Mouse (Mus musculus) adrenal gland, adult 2 months (tissue): ENCODE data around the gene Rgs6. TPM values are rescaled to one million over a fixed set of nuclear protein-coding genes. Genes with fewer than 3 reads are reported as not detected.
A peak's percentile ranks its signal among the peaks of the same experiment; 100 is the strongest.

Experiments
- DNase-seq: peaks from one replicate; pipeline ENCODE4 v3.0.0; 2021
- polyA plus RNA-seq: library from polyadenylated mRNA; depleted of rRNA; stranded (reverse); fragments of >200 nt; gene quantifications from 2 replicates; pipeline ENCODE4 v1.2.3, GENCODE M21; 2012
- total RNA-seq, 2 experiments: library from RNA; stranded (reverse); gene quantifications; 2 replicates each; pipeline ENCODE4 v1.2.3; 2021

The Rgs6 gene
- total and polyA plus RNA-seq, 3 experiments, result 0.16 to 0.76 (median 0.75) TPM

GRCm38 (mm10) chr12:82865686-82866085, 277.6 kb downstream of the Rgs6 start:
- no peak for DNase-seq

GRCm38 (mm10) chr12:82880711-82881110, 292.6 kb downstream of the Rgs6 start:
- peak; percentile 30 for DNase-seq

- DNase-seq, result no peak
Observed at GRCm38 (mm10) chr12:82883079-82883478, 295.0 kb downstream of the Rgs6 start.

GRCm38 (mm10) chr12:82894971-82895838, 307.1 kb downstream of the Rgs6 start:
- no peak for DNase-seq

GRCm38 (mm10) chr12:82905773-82906172, 317.7 kb downstream of the Rgs6 start:
- no peak for DNase-seq

- no peak for DNase-seq
Observed at GRCm38 (mm10) chr12:82910846-82911245, 322.8 kb downstream of the Rgs6 start.

GRCm38 (mm10) chr12:82914127-82914526, 326.0 kb downstream of the Rgs6 start:
- DNase-seq, result no peak

GRCm38 (mm10) chr12:82920146-82920545, 332.1 kb downstream of the Rgs6 start:
- DNase-seq, result no peak

- no peak for DNase-seq
Observed at GRCm38 (mm10) chr12:82921287-82922015, 333.4 kb downstream of the Rgs6 start.

GRCm38 (mm10) chr12:82922856-82923506, 334.9 kb downstream of the Rgs6 start:
- DNase-seq, result no peak

- DNase-seq, result peak; percentile 43
Observed at GRCm38 (mm10) chr12:82932706-82933461, 344.8 kb downstream of the Rgs6 start.

GRCm38 (mm10) chr12:82935121-82935762, 347.1 kb downstream of the Rgs6 start:
- peak; percentile 28 for DNase-seq

GRCm38 (mm10) chr12:82935767-82936166, 347.7 kb downstream of the Rgs6 start:
- DNase-seq, result no peak

- no peak for DNase-seq
Observed at GRCm38 (mm10) chr12:82940461-82940860, 352.4 kb downstream of the Rgs6 start.

GRCm38 (mm10) chr12:82946507-82946906, 358.4 kb downstream of the Rgs6 start:
- peak; percentile 76 for DNase-seq

GRCm38 (mm10) chr12:82961111-82961510, 373.0 kb downstream of the Rgs6 start:
- DNase-seq, result no peak

- no peak for DNase-seq
Observed at GRCm38 (mm10) chr12:82961852-82962251, 373.8 kb downstream of the Rgs6 start.

- no peak for DNase-seq
Observed at GRCm38 (mm10) chr12:82970521-82971105, 382.5 kb downstream of the Rgs6 start.

- no peak for DNase-seq
Observed at GRCm38 (mm10) chr12:82971176-82971575, 383.1 kb downstream of the Rgs6 start.

GRCm38 (mm10) chr12:82972661-82973060, 384.6 kb downstream of the Rgs6 start:
- DNase-seq, result no peak

- DNase-seq, result no peak
Observed at GRCm38 (mm10) chr12:82973771-82974170, 385.7 kb downstream of the Rgs6 start.
